Mouse (Mus musculus) MEL (cell line): ENCODE measurements around the gene P2ry6.

ENCODE experiments used
- BHLHE40 ChIP-seq: IDR thresholded peaks from 2 replicates; pipeline ENCODE4 v1.6.1; 2012; ENCODE audit warnings: low read depth, mild to moderate bottlenecking, inconsistent platforms, low read length, improper control_type of control experiment, borderline replicate concordance
- CHD1 ChIP-seq: IDR thresholded peaks from 2 replicates; pipeline ENCODE4 v1.6.1; 2012; ENCODE audit warnings: low read depth, mild to moderate bottlenecking, inconsistent platforms, low read length, improper control_type of control experiment
- CTCF ChIP-seq, 3 experiments: IDR thresholded peaks in 2 of 3; conservative IDR thresholded peaks in 1 of 3; 2 replicates each; pipeline ENCODE4 v1.5.1; 2011 to 2012; ENCODE audit warnings: low read length in 3 of 3, low read depth in 2 of 3, mild to moderate bottlenecking in 2 of 3, improper control_type of control experiment in 1 of 3, inconsistent platforms in 1 of 3, mixed read lengths in 1 of 3, moderate library complexity in 1 of 3; ENCODE audit not compliant: control insufficient read depth in 1 of 3, insufficient read depth in 1 of 3, poor library complexity in 1 of 3, severe bottlenecking in 1 of 3
- EP300 ChIP-seq, 2 experiments: IDR thresholded peaks; 2 replicates each; pipeline ENCODE4 v1.6.1; 2011; ENCODE audit warnings: improper control_type of control experiment in 2 of 2, low read length in 2 of 2, low read depth in 1 of 2, mild to moderate bottlenecking in 1 of 2
- ETS1 ChIP-seq: IDR thresholded peaks from 2 replicates; pipeline ENCODE4 v1.6.1; 2012; ENCODE audit warnings: low read depth, mild to moderate bottlenecking, inconsistent platforms, low read length, improper control_type of control experiment, moderate library complexity
- MXI1 ChIP-seq: IDR thresholded peaks from 2 replicates; pipeline ENCODE4 v1.6.1; 2011; ENCODE audit warnings: mild to moderate bottlenecking, low read depth, low read length, improper control_type of control experiment
- MYC ChIP-seq: IDR thresholded peaks from 2 replicates; pipeline ENCODE4 v1.6.1; 2011; ENCODE audit warnings: low read depth, mild to moderate bottlenecking, low read length, improper control_type of control experiment, moderate library complexity
- POLR2A ChIP-seq, 2 experiments: IDR thresholded peaks; 2 replicates each; pipeline ENCODE4 v1.6.1; 2011 to 2012; ENCODE audit warnings: low read length in 2 of 2, mild to moderate bottlenecking in 2 of 2, control low read depth in 1 of 2, improper control_type of control experiment in 1 of 2, low read depth in 1 of 2, moderate library complexity in 1 of 2; ENCODE audit not compliant: control insufficient read depth in 1 of 2, insufficient read depth in 1 of 2, poor library complexity in 1 of 2
- RCOR1 ChIP-seq: IDR thresholded peaks from 2 replicates; pipeline ENCODE4 v1.6.1; 2012; ENCODE audit warnings: low read depth, mild to moderate bottlenecking, inconsistent platforms, low read length, improper control_type of control experiment
- TAL1 ChIP-seq: IDR thresholded peaks from 2 replicates; pipeline ENCODE4 v1.6.1; 2012; ENCODE audit warnings: mild to moderate bottlenecking, inconsistent platforms, low read length, moderate library complexity, mixed read lengths
- TCF12 ChIP-seq: IDR thresholded peaks from 2 replicates; pipeline ENCODE4 v1.6.1; 2014; ENCODE audit warnings: low read depth, mild to moderate bottlenecking, inconsistent platforms, low read length, improper control_type of control experiment, moderate library complexity
- UBTF ChIP-seq: IDR thresholded peaks from 2 replicates; pipeline ENCODE4 v1.6.1; 2012; ENCODE audit warnings: low read depth, mild to moderate bottlenecking, inconsistent platforms, low read length, improper control_type of control experiment, moderate library complexity, borderline replicate concordance; ENCODE audit not compliant: insufficient read depth

- TF ChIP-seq MYC (no peak), CTCF (IDR thresholded peaks at IDR 0.05 in 2 of 3, conservative IDR thresholded peaks at IDR 0.05 in 1 of 3; ENCODE audit: control insufficient read depth in 1 of 3, insufficient read depth in 1 of 3, low read depth in 2 of 3, low read length in 3 of 3, poor library complexity in 1 of 3, severe bottlenecking in 1 of 3) (no peak), POLR2A (IDR thresholded peaks at IDR 0.05; ENCODE audit: control insufficient read depth in 1 of 2, insufficient read depth in 1 of 2, low read depth in 1 of 2, low read length in 2 of 2, poor library complexity in 1 of 2) (no peak), EP300 (IDR thresholded peaks at IDR 0.05; ENCODE audit: low read depth in 1 of 2, low read length in 2 of 2) (0 out of 4 replicates have a peak, but pooled peaks of 1 of the 2 experiments have one; percentile 15), MXI1 (no peak), CHD1 (no peak), TAL1 (no peak), UBTF (no peak), RCOR1 (no peak), ETS1 (no peak), BHLHE40 (no peak), TCF12 (no peak)
Observed at GRCm38 (mm10) chr7:100995951-100996350, 21.5 kb upstream of the P2ry6 start.
